Mouse (Mus musculus) limb, embryonic 10.5 days (tissue): ENCODE measurements at regions not wholly inside any gene's neighbourhood (a gene's known extent, or its start where the extent isn't known, plus 50 kb on each side); places are given as distances from the start of the nearest gene placed in this dataset.
"Not testable (repeated sequence)": the region's sequence is repeated elsewhere in the genome, so short reads cannot be mapped to it uniquely, and the experiment has no call there.

Experiments
- DNase-seq: peaks from one replicate; pipeline ENCODE4 v3.0.0-alpha.2; 2017; ENCODE audit warnings: low spot score
- H3K27ac ChIP-seq: fragments of 300-500 bp; sonication (generic); 2 replicates; pipeline ENCODE4 v1.5.1; 2016; ENCODE audit warnings: mild to moderate bottlenecking
- H3K27me3 ChIP-seq: fragments of 300-500 bp; sonication (generic); 2 replicates; pipeline ENCODE4 v1.6.1; 2016; ENCODE audit warnings: low read depth, mild to moderate bottlenecking; ENCODE audit not compliant: poor library complexity, severe bottlenecking
- H3K36me3 ChIP-seq: fragments of 300-500 bp; sonication (generic); 2 replicates; pipeline ENCODE4 v1.6.1; 2016; ENCODE audit warnings: mild to moderate bottlenecking, moderate library complexity
- H3K4me1 ChIP-seq: fragments of 300-500 bp; sonication (generic); 2 replicates; pipeline ENCODE4 v1.6.1; 2016
- H3K4me3 ChIP-seq: fragments of 300-500 bp; sonication (generic); 2 replicates; pipeline ENCODE4 v1.5.1; 2016; ENCODE audit warnings: mild to moderate bottlenecking, moderate library complexity
- H3K9me3 ChIP-seq: fragments of 300-500 bp; sonication (generic); replicated peaks from 2 replicates; pipeline ENCODE4 v1.6.1; 2016; ENCODE audit warnings: mild to moderate bottlenecking
- WGBS: fragments of 180-500 bp; shearing (Covaris S2); methylation state at CpG from one replicate; pipeline ENCODE4 v1.1.7; 2016; 5-methylcytosine and 5-hydroxymethylcytosine counted together

- H3K36me3 ChIP-seq, H3K27ac ChIP-seq, H3K9me3 ChIP-seq, H3K4me3 ChIP-seq, DNase-seq, H3K27me3 ChIP-seq, H3K4me1 ChIP-seq: not testable (repeated sequence)
- 98% methylated on average over 1 of the region's 1 CpGs for WGBS
Observed at GRCm38 (mm10) chr8:20154091-20154490, 208.9 kb downstream of the Gm15319 start.
